Mouse (Mus musculus) neural tube, embryonic 14.5 days (tissue): ENCODE results near the gene Epo. TPM values are rescaled to one million over a fixed set of nuclear protein-coding genes. Genes with fewer than 3 reads are reported as not detected.

Experiments used
- ATAC-seq: fragments of 200-750 bp; cut with Nextera tagmentation; 2 replicates; pipeline ENCODE4 v1.8.0; 2017; ENCODE audit warnings: low read depth, mild to moderate bottlenecking, moderate TSS enrichment, moderate library complexity
- H3K27ac ChIP-seq: fragments of 300-500 bp; sonication (generic); 2 replicates; pipeline ENCODE4 v1.5.1; 2014; ENCODE audit warnings: low read depth, mild to moderate bottlenecking, control low read depth, low read length, moderate library complexity, mixed read lengths
- H3K27me3 ChIP-seq: fragments of 300-500 bp; sonication (generic); 2 replicates; pipeline ENCODE4 v1.6.1; 2014; ENCODE audit warnings: low read length; ENCODE audit not compliant: control insufficient read depth, insufficient read depth
- H3K36me3 ChIP-seq: fragments of 300-500 bp; sonication (generic); 2 replicates; pipeline ENCODE4 v1.6.1; 2014; ENCODE audit warnings: low read length, mixed read lengths; ENCODE audit not compliant: control insufficient read depth, insufficient read depth
- H3K4me1 ChIP-seq: fragments of 300-500 bp; sonication (generic); 2 replicates; pipeline ENCODE4 v1.6.1; 2014; ENCODE audit warnings: low read length; ENCODE audit not compliant: control insufficient read depth, insufficient read depth
- H3K4me2 ChIP-seq: fragments of 300-500 bp; sonication (generic); 2 replicates; pipeline ENCODE4 v1.6.1; 2014; ENCODE audit warnings: mild to moderate bottlenecking, low read depth, low read length, control low read depth
- H3K4me3 ChIP-seq: fragments of 300-500 bp; sonication (generic); 2 replicates; pipeline ENCODE4 v1.5.1; 2014; ENCODE audit warnings: low read depth, low read length, control low read depth, mixed read lengths
- H3K9ac ChIP-seq: fragments of 300-500 bp; sonication (generic); replicated peaks from 2 replicates; pipeline ENCODE4 v1.6.1; 2014; ENCODE audit warnings: low read depth, mild to moderate bottlenecking, control low read depth, low read length, mixed read lengths
- H3K9me3 ChIP-seq: fragments of 300-500 bp; sonication (generic); 2 replicates; pipeline ENCODE4 v1.6.1; 2016; ENCODE audit warnings: low read length; ENCODE audit not compliant: control insufficient read depth
- WGBS: fragments of 180-500 bp; shearing (Covaris S2); extraction: QIAGEN DNeasy Blood & Tissue Kit; methylation state at CpG from one replicate; pipeline ENCODE4 v1.1.7; 2014; 5-methylcytosine and 5-hydroxymethylcytosine counted together
- microRNA-seq: library from miRNA; unstranded; fragments of <30 nt; microRNA quantifications from one replicate; pipeline ENCODE4, GENCODE M21; 2016
- polyA plus RNA-seq: library from polyadenylated mRNA; unstranded; fragments of >200 nt; fragmentation: Nextera tagmentation; extraction: Ambion mirVana; gene quantifications from 2 replicates; pipeline ENCODE4 v1.2.1, GENCODE M21; 2014

Epo gene
- polyA plus RNA-seq, 1 experiment from 2014 or later = not detected

GRCm38 (mm10) chr5:137440216-137440855, 92.7 kb downstream of the Epo start:
- Histone ChIP-seq H3K9me3 (no peaks in the 10 kb centered on the region), H3K27me3 (no peaks in the 10 kb centered on the region), H3K36me3 (no peaks in the 10 kb centered on the region), H3K4me1 (no peaks in the 10 kb centered on the region), H3K4me3 (no peak overlapping the region), H3K4me2 (no peak overlapping the region), H3K9ac (no peak overlapping the region), H3K27ac (no peak overlapping the region)
- ATAC-seq = no peak
- WGBS = 89% methylated on average over 11 of the region's 11 CpGs

GRCm38 (mm10) chr5:137433889-137434288, 99.2 kb downstream of the Epo start:
- no peaks in the 10 kb centered on the region for H3K9me3 ChIP-seq
- no peak overlapping the region for H3K4me3 ChIP-seq
- H3K4me1 ChIP-seq = no peaks in the 10 kb centered on the region
- no peak for ATAC-seq
- WGBS = 42% methylated on average over 6 of the region's 6 CpGs
- H3K27me3 ChIP-seq = no peaks in the 10 kb centered on the region
- no peak overlapping the region for H3K4me2 ChIP-seq
- H3K36me3 ChIP-seq = no peaks in the 10 kb centered on the region
- H3K27ac ChIP-seq = no peak overlapping the region
- H3K9ac ChIP-seq = no peak overlapping the region

Small RNA genes lying within 50 kb of the gene (microRNA-seq; reads per million reads assigned to microRNA genes)
- 0.85 reads per million for gene Mir6418

Other genes starting within 250 kb of the Epo start
- 61.8 and 79.1 TPM in 2 replicates for gene Ache, start 245.7 kb downstream of the Epo start, polyA plus RNA-seq
- gene Ufsp1, start 238.6 kb downstream of the Epo start, polyA plus RNA-seq = 19.7 and 24.0 TPM in 2 replicates
- 81.8 and 91.5 TPM in 2 replicates for gene Srrt, start 225.6 kb downstream of the Epo start, polyA plus RNA-seq
- 8.0 and 11.5 TPM in 2 replicates for gene Trip6, start 218.8 kb downstream of the Epo start, polyA plus RNA-seq
- gene Slc12a9, start 199.6 kb downstream of the Epo start, polyA plus RNA-seq = 16.4 and 17.8 TPM in 2 replicates
- 2.7 and 8.8 TPM in 2 replicates for gene Ephb4, start 183.1 kb downstream of the Epo start, polyA plus RNA-seq
- 0.08 TPM in 2 replicates for gene Zan, start 56.2 kb downstream of the Epo start, polyA plus RNA-seq
- 82.9 and 98.3 TPM in 2 replicates for gene Pop7, start 30.7 kb downstream of the Epo start, polyA plus RNA-seq
- gene Gigyf1, start 14.7 kb downstream of the Epo start, polyA plus RNA-seq = 16.3 and 21.2 TPM in 2 replicates
- gene Gnb2, start 268 bp upstream of the Epo start, polyA plus RNA-seq = 553 and 557 TPM in 2 replicates
- 206 and 236 TPM in 2 replicates for gene Actl6b, start 20.3 kb upstream of the Epo start, polyA plus RNA-seq
- gene Tfr2, start 36.6 kb upstream of the Epo start, polyA plus RNA-seq = 4.9 and 5.8 TPM in 2 replicates
- gene Mospd3, start 67.8 kb upstream of the Epo start, polyA plus RNA-seq = 80.5 and 90.7 TPM in 2 replicates
- 2.4 and 59.1 TPM in 2 replicates for gene Pcolce, start 80.5 kb upstream of the Epo start, polyA plus RNA-seq
- gene Fbxo24, start 95.8 kb upstream of the Epo start, polyA plus RNA-seq = 0.19 TPM in 1 of 2 replicates, not detected in the other
- gene Lrch4, start 95.9 kb upstream of the Epo start, polyA plus RNA-seq = 16.0 and 18.4 TPM in 2 replicates
- 6.5 and 7.9 TPM in 2 replicates for gene Gm20605, start 95.9 kb upstream of the Epo start, polyA plus RNA-seq
- 5.7 and 5.9 TPM in 2 replicates for gene Sap25, start 108.1 kb upstream of the Epo start, polyA plus RNA-seq
- 0.31 TPM in 1 of 2 replicates, not detected in the other for gene Irs3, start 112.5 kb upstream of the Epo start, polyA plus RNA-seq
- gene Agfg2, start 151.5 kb upstream of the Epo start, polyA plus RNA-seq = 11.3 and 12.9 TPM in 2 replicates
- gene Nyap1, start 208.4 kb upstream of the Epo start, polyA plus RNA-seq = 13.6 and 22.3 TPM in 2 replicates
- gene Tsc22d4, start 212.5 kb upstream of the Epo start, polyA plus RNA-seq = 80.1 and 85.1 TPM in 2 replicates
- gene Ppp1r35, start 245.6 kb upstream of the Epo start, polyA plus RNA-seq = 37.8 and 43.7 TPM in 2 replicates